Mouse (Mus musculus): ENCODE measurements at regions not wholly inside any gene's neighbourhood (a gene's known extent, or its start where the extent isn't known, plus 50 kb on each side); places are given as distances from the start of the nearest gene placed in this dataset.

DNA sequence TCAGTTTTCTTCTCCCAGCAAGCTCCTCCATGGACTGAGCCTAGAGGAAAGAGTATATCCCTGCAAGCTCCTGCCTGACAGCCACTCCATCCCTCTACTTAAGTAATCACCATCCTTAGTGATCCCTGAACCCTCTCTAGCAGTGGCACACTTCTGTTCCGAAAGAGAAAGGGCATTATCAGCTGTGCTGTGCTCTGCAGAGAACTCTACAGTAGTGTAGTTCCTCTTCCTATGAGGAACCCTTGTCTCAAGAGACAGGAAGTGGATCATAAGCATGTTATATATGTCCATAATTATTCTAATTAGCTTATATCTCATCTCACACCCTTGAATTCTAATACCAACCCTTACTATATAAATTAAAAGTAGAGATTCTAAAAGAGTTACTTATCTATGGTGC lies 259.2 kb upstream of the Thbs1 start:
- no peak for TF ChIP-seq ZNF384 (IDR thresholded peaks at IDR 0.05; ENCODE audit: low read depth, low read length)
- TF ChIP-seq CHD2 (IDR thresholded peaks at IDR 0.05; ENCODE audit: low read depth, low read length), result no peak
- TF ChIP-seq HCFC1 (IDR thresholded peaks at IDR 0.05; ENCODE audit: borderline replicate concordance, insufficient read depth, low read length), result no peak
